Mouse (Mus musculus) limb, embryonic 11.5 days (tissue): ENCODE measurements at regions not wholly inside any gene's neighbourhood (a gene's known extent, or its start where the extent isn't known, plus 50 kb on each side); places are given as distances from the start of the nearest gene placed in this dataset.
"Not testable (repeated sequence)": the region's sequence is repeated elsewhere in the genome, so short reads cannot be mapped to it uniquely, and the experiment has no call there.

Source experiments
- ATAC-seq: fragments of 200-750 bp; cut with Nextera tagmentation; 2 replicates; pipeline ENCODE4 v1.8.0; 2017; ENCODE audit warnings: low read depth; ENCODE audit not compliant: insufficient number of reproducible peaks, low FRiP score, low TSS enrichment
- DNase-seq: peaks from one replicate; pipeline ENCODE4 v3.0.0-alpha.2; 2015; ENCODE audit warnings: low spot score
- H3K27ac ChIP-seq: fragments of 300-500 bp; sonication (generic); replicated peaks from 2 replicates; pipeline ENCODE4 v1.5.1; 2014; ENCODE audit warnings: low read depth, mild to moderate bottlenecking, low read length
- H3K27me3 ChIP-seq: fragments of 300-500 bp; sonication (generic); 2 replicates; pipeline ENCODE4 v1.6.1; 2014; ENCODE audit warnings: mild to moderate bottlenecking, low read length, mixed read lengths; ENCODE audit not compliant: control insufficient read depth, insufficient read depth
- H3K36me3 ChIP-seq: fragments of 300-500 bp; sonication (generic); 2 replicates; pipeline ENCODE4 v1.6.1; 2014; ENCODE audit warnings: mild to moderate bottlenecking, low read length, moderate library complexity, mixed read lengths; ENCODE audit not compliant: control insufficient read depth, insufficient read depth
- H3K4me1 ChIP-seq: fragments of 300-500 bp; sonication (generic); 2 replicates; pipeline ENCODE4 v1.6.1; 2014; ENCODE audit warnings: low read length, mixed read lengths; ENCODE audit not compliant: control insufficient read depth, insufficient read depth
- H3K4me2 ChIP-seq: fragments of 300-500 bp; sonication (generic); 2 replicates; pipeline ENCODE4 v1.6.1; 2014; ENCODE audit warnings: low read depth, mild to moderate bottlenecking, moderate library complexity; ENCODE audit not compliant: severe bottlenecking
- H3K4me3 ChIP-seq: fragments of 300-500 bp; sonication (generic); 2 replicates; pipeline ENCODE4 v1.5.1; 2014; ENCODE audit warnings: low read depth, low read length
- H3K9ac ChIP-seq: fragments of 300-500 bp; sonication (generic); 2 replicates; pipeline ENCODE4 v1.6.1; 2014; ENCODE audit warnings: mild to moderate bottlenecking, low read length
- H3K9me3 ChIP-seq: fragments of 300-500 bp; sonication (generic); 2 replicates; pipeline ENCODE4 v1.6.1; 2016; ENCODE audit warnings: low read length; ENCODE audit not compliant: control insufficient read depth
- WGBS: fragments of 180-500 bp; shearing (Covaris S2); extraction: QIAGEN DNeasy Blood & Tissue Kit; methylation state at CpG from one replicate; pipeline ENCODE4 v1.1.7; 2014; 5-methylcytosine and 5-hydroxymethylcytosine counted together

GRCm38 (mm10) chr2:63706643-63707042 lies 391.2 kb downstream of the Fign start:
- H3K27me3 ChIP-seq, result no peaks in the 10 kb centered on the region
- H3K4me3 ChIP-seq, result no peak overlapping the region
- no peaks in the 10 kb centered on the region for H3K9me3 ChIP-seq
- DNase-seq, result no peak
- ATAC-seq, result no peak
- H3K27ac ChIP-seq, result no peak overlapping the region
- H3K4me1 ChIP-seq, result peaks cover 5% of the 10 kb centered on the region; the same call in 1 of the 2 replicates
- H3K4me2 ChIP-seq, result no peak overlapping the region
- no peak overlapping the region for H3K9ac ChIP-seq
- H3K36me3 ChIP-seq, result no peaks in the 10 kb centered on the region

- Histone ChIP-seq H3K27ac (no peak overlapping the region), H3K9ac (no peak overlapping the region), H3K9me3 (no peaks in the 10 kb centered on the region), H3K27me3 (no peaks in the 10 kb centered on the region), H3K4me2 (no peak overlapping the region), H3K4me1 (peaks cover 5% of the 10 kb centered on the region; the same call in 1 of the 2 replicates), H3K4me3 (no peak overlapping the region), H3K36me3 (no peaks in the 10 kb centered on the region)
- ATAC-seq, result no peak
- no peak for DNase-seq
- 84% methylated on average over 3 of the region's 3 CpGs for WGBS
Measured at GRCm38 (mm10) chr2:63706183-63706582, 391.7 kb downstream of the Fign start.

GRCm38 (mm10) chr2:63702333-63703096 lies 395.3 kb downstream of the Fign start:
- Histone ChIP-seq H3K4me1 (peaks cover 5% of the 10 kb centered on the region; the same call in 1 of the 2 replicates), H3K36me3 (no peaks in the 10 kb centered on the region), H3K27me3 (no peaks in the 10 kb centered on the region), H3K27ac (no peak overlapping the region), H3K9ac (peak overlapping the region; percentile 22), H3K9me3 (no peaks in the 10 kb centered on the region), H3K4me2 (peak overlapping the region; percentile 51), H3K4me3 (peak overlapping the region; percentile 16)
- WGBS, result 1% methylated on average over 22 of the region's 22 CpGs
- DNase-seq, result peak; percentile 82
- ATAC-seq, result peak; percentile 87

- no peak for ATAC-seq
Measured at GRCm38 (mm10) chr2:63701861-63702260, 396.0 kb downstream of the Fign start.

GRCm38 (mm10) chr2:63700255-63700654 lies 397.6 kb downstream of the Fign start:
- DNase-seq (no peak), ATAC-seq (0 out of 2 replicates have a peak, but pooled peaks have one; percentile 23)
- H3K9me3 ChIP-seq, result no peaks in the 10 kb centered on the region
- H3K4me2 ChIP-seq, result no peak overlapping the region
- peaks cover 5% of the 10 kb centered on the region; the same call in 1 of the 2 replicates for H3K4me1 ChIP-seq
- 20% methylated on average over 3 of the region's 3 CpGs for WGBS
- H3K36me3 ChIP-seq, result no peaks in the 10 kb centered on the region
- no peak overlapping the region for H3K4me3 ChIP-seq
- no peak overlapping the region for H3K9ac ChIP-seq
- no peaks in the 10 kb centered on the region for H3K27me3 ChIP-seq
- H3K27ac ChIP-seq, result no peak overlapping the region

More at GRCm38 (mm10) chr2:63701861-63702260, 396.0 kb downstream of the Fign start:
- no peaks in the 10 kb centered on the region for H3K36me3 ChIP-seq
- WGBS, result 27% methylated on average over 13 of the region's 13 CpGs
- H3K27me3 ChIP-seq, result no peaks in the 10 kb centered on the region
- DNase-seq, result peak; percentile 25
- H3K27ac ChIP-seq, result no peak overlapping the region
- H3K4me2 ChIP-seq, result peak overlapping the region; percentile 51
- peaks cover 5% of the 10 kb centered on the region; the same call in 1 of the 2 replicates for H3K4me1 ChIP-seq
- H3K9me3 ChIP-seq, result no peaks in the 10 kb centered on the region
- no peak overlapping the region for H3K4me3 ChIP-seq
- no peak overlapping the region for H3K9ac ChIP-seq

DNA sequence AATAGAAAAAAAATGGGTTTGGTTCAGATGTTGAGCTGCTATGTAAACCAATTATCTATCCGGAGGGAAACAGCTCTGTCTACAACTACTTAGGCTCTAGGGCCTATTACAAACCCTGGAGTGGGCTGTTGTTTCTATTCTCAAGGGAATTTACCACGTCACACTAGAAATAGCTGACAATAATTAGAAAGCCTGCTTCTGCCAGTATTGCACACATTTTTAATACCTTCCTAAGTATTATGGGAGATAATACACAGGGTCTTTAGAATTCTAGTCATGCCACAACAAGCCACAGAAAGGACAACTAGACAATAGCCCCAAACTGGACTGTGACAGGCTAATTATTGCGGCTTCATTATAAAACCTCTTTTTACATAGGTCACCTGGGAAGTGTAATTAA lies 428.1 kb downstream of the Fign start:
- Histone ChIP-seq H3K4me3 (no peak overlapping the region), H3K4me2 (no peak overlapping the region), H3K27ac (no peak overlapping the region), H3K27me3 (no peaks in the 10 kb centered on the region), H3K9ac (no peak overlapping the region), H3K4me1 (no peaks in the 10 kb centered on the region), H3K36me3 (no peaks in the 10 kb centered on the region), H3K9me3 (no peaks in the 10 kb centered on the region)
- WGBS, result 72% methylated on average over 3 of the region's 3 CpGs
- DNase-seq, result no peak
- no peak for ATAC-seq

- no peak overlapping the region for H3K27ac ChIP-seq
- no peak overlapping the region for H3K9ac ChIP-seq
- WGBS, result 84% methylated on average over 7 of the region's 7 CpGs
- ATAC-seq (no peak), DNase-seq (no peak)
- no peaks in the 10 kb centered on the region for H3K36me3 ChIP-seq
- H3K9me3 ChIP-seq, result no peaks in the 10 kb centered on the region
- no peak overlapping the region for H3K4me2 ChIP-seq
- H3K27me3 ChIP-seq, result no peaks in the 10 kb centered on the region
- no peaks in the 10 kb centered on the region for H3K4me1 ChIP-seq
- H3K4me3 ChIP-seq, result no peak overlapping the region
Measured at GRCm38 (mm10) chr2:63668784-63669183, 429.1 kb downstream of the Fign start.

DNA sequence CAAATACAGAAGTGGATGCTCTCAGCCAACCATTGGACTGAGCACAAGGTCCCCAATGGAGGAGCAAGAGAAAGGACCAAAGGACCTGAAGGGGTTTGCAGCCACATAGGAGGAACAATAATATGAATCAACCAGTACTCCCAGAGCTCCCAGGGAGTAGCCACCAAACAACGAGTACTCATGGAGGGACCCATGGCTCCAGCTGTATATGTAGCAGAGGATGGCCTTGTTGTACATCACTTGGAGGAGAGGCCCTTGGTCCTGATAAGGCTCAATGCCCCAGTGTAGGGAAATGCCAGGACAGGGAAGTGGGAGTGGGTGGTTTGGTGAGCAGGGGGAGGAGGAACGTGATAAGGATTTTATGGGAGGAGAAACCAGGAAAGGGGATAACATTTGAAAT lies 437.9 kb downstream of the Fign start:
- H3K4me2 ChIP-seq, H3K4me1 ChIP-seq, H3K9ac ChIP-seq, H3K27ac ChIP-seq, ATAC-seq, H3K4me3 ChIP-seq, H3K36me3 ChIP-seq, H3K9me3 ChIP-seq, H3K27me3 ChIP-seq, DNase-seq: not testable (repeated sequence)
- WGBS, result 94% methylated on average over 2 of the region's 2 CpGs
